Mouse (Mus musculus): ENCODE results near the gene Zfp462.

DNA sequence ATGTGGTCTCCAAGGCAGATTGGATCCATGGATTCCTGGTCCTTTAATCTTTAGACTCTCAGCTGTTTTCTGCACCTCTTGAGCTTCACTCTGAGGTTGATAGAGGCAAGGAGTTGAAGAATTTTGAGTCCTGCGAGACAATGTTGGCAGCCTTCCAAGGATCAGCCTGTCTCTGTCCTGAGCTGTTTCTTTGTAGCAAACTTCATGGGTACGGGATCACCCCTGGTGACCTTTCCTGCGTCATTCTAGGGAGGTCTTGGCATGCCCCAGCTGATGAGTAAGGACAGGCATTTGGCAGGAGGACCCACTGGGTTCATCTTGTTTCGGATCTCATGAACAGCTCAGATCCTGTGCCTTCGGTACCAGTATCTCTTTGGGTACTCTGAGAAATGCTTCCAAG lies 22.9 kb downstream of the Zfp462 start:
- TF ChIP-seq CTCF (IDR thresholded peaks at IDR 0.05; ENCODE audit: low read depth) = no peak
- no peak for TF ChIP-seq EP300 (IDR thresholded peaks at IDR 0.05; ENCODE audit: low read depth)
